Mouse (Mus musculus) cerebellum, adult 2 months (tissue): Measurements from ENCODE around the gene Fam174b. TPM values are rescaled to one million over a fixed set of nuclear protein-coding genes. Genes with fewer than 3 reads are reported as not detected.
A peak's percentile ranks its signal among the peaks of the same experiment; 100 is the strongest.

Source experiments
- DNase-seq, 2 experiments: peaks; one replicate each; pipeline ENCODE4 v3.0.0; 2021
- H3K27ac ChIP-seq: fragments of 200-500 bp; 2 replicates; pipeline ENCODE4 v1.5.1; 2012; ENCODE audit warnings: low read length, control low read depth, inconsistent platforms; ENCODE audit not compliant: insufficient read depth
- H3K27me3 ChIP-seq: fragments of 200-500 bp; 2 replicates; pipeline ENCODE4 v1.6.1; 2012; ENCODE audit warnings: inconsistent platforms, mild to moderate bottlenecking, low read length, moderate library complexity; ENCODE audit not compliant: control insufficient read depth, insufficient read depth
- H3K4me1 ChIP-seq: fragments of 200-500 bp; 2 replicates; pipeline ENCODE4 v1.6.1; 2011; ENCODE audit warnings: low read length; ENCODE audit not compliant: control insufficient read depth, insufficient read depth
- H3K4me3 ChIP-seq: fragments of 200-500 bp; replicated peaks from 2 replicates; pipeline ENCODE3; 2011; ENCODE audit warnings: mild to moderate bottlenecking, low read depth, low read length, control low read depth; ENCODE audit not compliant: insufficient read depth
- CTCF ChIP-seq: fragments of 200-500 bp; IDR thresholded peaks from 2 replicates; pipeline ENCODE4 v1.5.1; 2011; ENCODE audit warnings: low read depth, mild to moderate bottlenecking, control low read depth, low read length, moderate library complexity, borderline replicate concordance; ENCODE audit not compliant: insufficient read depth
- POLR2A ChIP-seq: fragments of 200-500 bp; IDR thresholded peaks from 2 replicates; pipeline ENCODE4 v1.6.1; 2011; ENCODE audit warnings: low read length, control low read depth, borderline replicate concordance; ENCODE audit not compliant: insufficient read depth
- WGBS: fragments of 180-500 bp; shearing (Covaris S2); methylation state at CpG from one replicate; pipeline ENCODE4 v1.1.7; 2018; 5-methylcytosine and 5-hydroxymethylcytosine counted together
- polyA plus RNA-seq: library from polyadenylated mRNA; depleted of rRNA; stranded (reverse); fragments of >200 nt; gene quantifications from 2 replicates; pipeline ENCODE4 v1.2.3, GENCODE M21; 2012

Fam174b gene
- polyA plus RNA-seq, 1 experiment, result 25.1 TPM

DNA sequence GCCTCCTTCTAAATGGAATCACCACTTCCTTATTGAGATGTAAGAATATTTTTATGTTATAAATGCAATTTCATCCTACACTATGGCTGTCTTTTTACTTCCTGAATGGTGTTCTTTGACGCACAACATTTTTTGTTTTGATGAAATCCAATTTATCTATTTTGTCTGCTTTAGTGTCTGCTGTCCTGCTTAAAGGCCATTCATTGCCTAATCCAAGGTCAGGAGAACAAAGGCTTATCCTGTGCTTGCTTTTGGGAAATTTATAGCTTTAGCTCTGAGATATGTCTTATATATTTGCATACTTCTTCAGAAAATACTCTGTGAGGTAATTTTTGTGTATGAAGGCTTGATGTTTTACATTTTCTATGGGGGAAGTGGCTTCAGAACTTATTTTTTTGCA is 13.5 kb downstream of the Fam174b start:
- Histone ChIP-seq H3K27me3 (no peaks in the 10 kb centered on the region), H3K4me3 (no peak overlapping the region), H3K27ac (no peak overlapping the region), H3K4me1 (no peaks in the 10 kb centered on the region)
- no peak for TF ChIP-seq CTCF
- TF ChIP-seq POLR2A, result no peak
- 85% methylated on average over 1 of the region's 1 CpGs for WGBS
- DNase-seq, result no peak

DNA sequence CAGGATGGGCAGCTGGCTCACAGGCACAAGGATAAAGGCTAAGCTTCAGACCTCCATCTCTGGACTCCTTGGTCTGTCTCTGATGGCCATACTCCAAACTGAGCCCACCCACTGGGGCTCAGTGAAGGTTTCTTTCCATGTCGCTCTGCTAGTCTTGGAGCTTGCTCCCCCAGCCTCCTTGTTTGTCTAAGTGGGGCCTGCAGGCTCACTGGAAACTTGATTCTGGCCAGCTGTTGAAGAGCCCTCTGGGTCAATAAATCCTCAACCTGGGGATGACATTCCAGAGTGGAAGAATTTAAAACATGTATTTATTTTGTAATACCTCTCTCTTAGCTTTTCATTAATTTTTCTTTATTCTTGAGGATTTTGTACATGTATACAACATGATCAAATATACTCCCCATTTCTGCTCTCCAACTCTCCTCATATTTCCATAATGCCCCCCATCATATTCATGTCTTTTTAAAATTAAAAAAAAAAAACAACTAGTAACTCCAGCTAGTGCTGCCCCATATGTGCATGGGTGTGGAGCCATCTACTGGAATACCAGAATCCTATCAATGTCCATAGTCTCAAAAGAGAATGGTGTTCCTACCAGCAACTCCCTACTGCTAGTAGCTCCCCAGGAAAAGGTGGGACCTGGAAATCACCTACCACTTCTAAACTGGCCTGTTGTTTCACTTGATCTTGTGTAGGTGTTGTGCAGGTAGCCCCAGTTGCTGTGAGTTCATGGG is 15.4 kb downstream of the Fam174b start:
- Histone ChIP-seq H3K4me3 (no peak overlapping the region), H3K27me3 (no peaks in the 10 kb centered on the region), H3K27ac (no peak overlapping the region), H3K4me1 (no peaks in the 10 kb centered on the region)
- TF ChIP-seq POLR2A (no peak), CTCF (no peak)
- no peak for DNase-seq
- WGBS, result 77% methylated on average over 1 of the region's 1 CpGs

DNA sequence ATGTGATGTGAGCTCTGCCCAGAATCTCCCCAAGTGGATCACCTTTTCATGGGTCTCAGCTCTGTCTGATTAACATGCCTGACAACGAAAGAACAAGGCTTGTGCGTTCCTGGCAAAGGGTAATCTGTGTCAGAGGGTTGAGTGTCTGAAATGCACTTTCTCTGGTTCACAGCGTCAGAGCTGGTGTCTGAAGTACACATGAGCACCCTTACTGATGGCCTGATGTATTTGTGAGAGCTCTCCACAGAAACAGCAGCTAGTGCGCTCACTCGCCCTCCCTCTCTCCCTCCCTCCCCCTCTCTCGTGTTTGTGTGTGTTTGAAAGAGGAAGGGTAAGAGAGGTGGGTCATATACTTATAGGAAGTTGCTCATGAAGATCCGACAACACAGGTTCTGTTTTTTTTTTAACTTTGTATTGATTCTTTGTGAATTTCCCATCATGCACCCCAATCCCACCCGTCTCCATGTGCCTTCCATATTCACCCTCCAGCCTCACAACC is 21.6 kb downstream of the Fam174b start:
- H3K4me1 ChIP-seq, result no peaks in the 10 kb centered on the region
- WGBS, result 85% methylated on average over 8 of the region's 8 CpGs
- TF ChIP-seq POLR2A, result no peak
- no peak for TF ChIP-seq CTCF
- H3K27me3 ChIP-seq, result no peaks in the 10 kb centered on the region
- H3K27ac ChIP-seq, result no peak overlapping the region
- H3K4me3 ChIP-seq, result no peak overlapping the region
- no peak for DNase-seq

DNA sequence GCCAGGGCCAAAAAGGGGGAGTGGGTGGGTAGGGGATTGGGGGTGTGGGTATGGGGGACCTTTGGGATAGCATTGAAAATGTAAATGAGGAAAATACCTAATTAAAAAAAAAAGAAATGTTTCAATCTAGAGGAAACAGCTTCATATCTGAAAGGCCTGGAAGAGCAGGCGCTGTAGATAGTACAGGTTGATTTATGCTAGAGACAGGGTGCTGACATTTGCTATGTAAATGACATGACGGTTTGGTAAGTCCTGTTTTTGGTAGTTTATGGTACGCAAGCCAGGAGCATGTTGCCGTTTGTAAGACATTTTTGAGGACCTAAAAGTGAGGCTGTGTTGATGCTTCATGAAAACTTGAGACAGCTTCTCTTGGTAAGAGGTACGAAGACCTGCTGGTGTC is 24.6 kb downstream of the Fam174b start:
- no peak for DNase-seq
- Histone ChIP-seq H3K27me3 (no peaks in the 10 kb centered on the region), H3K4me1 (no peaks in the 10 kb centered on the region), H3K27ac (no peak overlapping the region), H3K4me3 (no peak overlapping the region)
- WGBS, result 97% methylated on average over 5 of the region's 5 CpGs
- no peak for TF ChIP-seq CTCF
- TF ChIP-seq POLR2A, result no peak

DNA sequence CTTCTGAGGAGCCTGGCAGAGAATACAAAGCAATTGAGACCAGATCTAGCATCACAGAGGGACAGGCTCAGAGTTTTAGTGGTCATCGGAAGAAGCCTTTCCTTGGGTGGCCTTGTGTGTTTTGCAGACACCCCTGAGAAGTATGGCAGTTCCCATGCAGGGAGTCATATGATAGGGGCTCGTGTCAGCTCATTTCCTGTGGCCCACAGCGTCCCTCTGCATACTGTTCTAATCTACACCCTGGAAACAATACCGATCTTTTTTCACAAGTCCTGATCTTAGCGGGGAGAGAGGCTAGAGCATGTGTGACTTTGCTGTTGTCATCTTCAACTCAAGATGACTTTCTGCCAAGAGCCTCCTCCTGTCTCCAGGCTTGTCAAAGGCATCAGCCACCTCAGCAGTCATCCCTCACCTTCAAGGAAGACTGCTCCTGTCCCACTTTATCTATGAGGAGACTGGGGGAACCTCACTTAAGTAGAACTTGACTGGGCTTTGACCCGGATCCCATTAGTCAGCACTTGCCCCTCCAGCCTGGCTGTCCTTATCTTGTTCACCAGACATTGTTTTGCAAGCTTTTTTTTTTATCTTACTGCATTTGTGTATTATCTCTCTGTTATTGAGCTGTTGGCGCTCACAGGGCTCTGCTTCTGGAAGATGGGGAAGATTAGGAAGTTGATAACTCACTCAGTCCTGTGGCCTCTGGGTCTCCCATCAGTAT is 25.2 kb downstream of the Fam174b start:
- whole genome bisulfite sequencing, result 77% methylated on average over 7 of the region's 7 CpGs
- no peaks in the 10 kb centered on the region for H3K4me1 ChIP-seq
- H3K27me3 ChIP-seq, result no peaks in the 10 kb centered on the region
- no peak overlapping the region for H3K27ac ChIP-seq
- no peak for DNase-seq
- TF ChIP-seq CTCF (no peak), POLR2A (no peak)
- no peak overlapping the region for H3K4me3 ChIP-seq

DNA sequence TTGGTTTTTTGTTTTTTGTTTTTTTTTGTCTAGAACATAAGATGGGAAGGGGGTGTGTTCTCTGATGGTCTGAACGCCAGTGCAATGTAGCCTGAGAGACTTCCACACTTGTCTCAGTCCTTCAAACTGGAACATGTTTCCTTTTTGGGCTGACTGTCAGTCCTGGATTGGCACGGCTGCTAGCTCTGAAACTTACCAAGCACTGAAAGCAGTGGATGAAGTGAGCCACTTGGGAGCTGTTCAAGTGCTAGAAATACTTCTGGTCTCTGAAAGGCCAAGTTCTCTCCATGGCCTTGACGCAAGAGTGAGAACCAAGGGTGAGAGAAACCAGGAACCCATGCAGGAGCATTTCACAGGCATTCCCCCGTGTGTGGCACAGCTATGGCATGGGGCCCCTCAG is 29.1 kb downstream of the Fam174b start:
- H3K4me1 ChIP-seq, result no peaks in the 10 kb centered on the region
- no peak overlapping the region for H3K4me3 ChIP-seq
- no peaks in the 10 kb centered on the region for H3K27me3 ChIP-seq
- 95% methylated on average over 4 of the region's 4 CpGs for WGBS
- TF ChIP-seq CTCF (no peak), POLR2A (no peak)
- DNase-seq, result no peak
- H3K27ac ChIP-seq, result no peak overlapping the region

DNA sequence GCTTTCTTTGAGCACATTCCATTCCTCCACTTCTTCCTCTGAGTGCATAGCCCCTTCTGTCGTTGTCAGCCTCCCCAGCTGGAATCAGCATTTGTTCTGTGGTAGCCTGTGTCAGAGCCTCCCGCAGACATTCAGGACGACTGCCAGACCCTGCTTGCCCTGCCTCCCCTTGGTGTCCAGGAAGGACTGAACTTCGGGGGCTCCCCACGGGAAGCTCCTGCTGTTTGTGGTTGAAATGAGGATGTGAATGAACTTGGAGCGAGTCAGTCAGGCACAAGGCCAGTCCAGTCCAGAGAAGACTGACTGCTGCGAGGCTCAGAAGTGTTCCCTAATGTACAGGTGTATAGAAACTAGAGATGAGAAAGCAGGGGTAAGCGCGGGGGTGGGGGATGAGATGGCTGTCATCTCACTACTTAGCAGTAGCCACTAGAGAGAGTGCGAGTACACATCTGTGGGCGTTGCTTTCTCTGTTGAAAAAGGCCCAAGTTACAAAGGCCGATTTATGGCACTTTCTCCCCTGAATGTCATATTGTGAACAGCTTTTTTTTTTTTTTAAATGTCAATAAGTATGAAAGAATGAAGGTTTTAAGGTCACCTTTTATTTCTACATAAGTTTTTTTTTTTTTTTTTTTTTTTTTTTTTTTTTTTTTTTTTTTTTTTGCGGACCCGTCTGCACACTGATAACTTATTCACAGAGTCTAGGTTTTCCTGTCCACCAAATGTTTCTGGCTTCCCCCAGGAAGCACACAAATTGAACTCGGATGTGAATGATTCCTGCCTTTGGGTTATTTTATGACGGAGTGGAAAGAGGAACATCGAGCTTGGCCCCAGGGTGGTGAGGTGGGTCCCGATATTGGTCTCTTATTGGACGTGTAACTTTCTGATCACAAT is 31.5 kb downstream of the Fam174b start:
- no peaks in the 10 kb centered on the region for H3K27me3 ChIP-seq
- no peak overlapping the region for H3K27ac ChIP-seq
- H3K4me3 ChIP-seq, result no peak overlapping the region
- no peak for TF ChIP-seq POLR2A
- TF ChIP-seq CTCF, result no peak
- WGBS, result 16% methylated on average over 19 of the region's 19 CpGs
- no peaks in the 10 kb centered on the region for H3K4me1 ChIP-seq
- DNase-seq, result peak; percentile 18 to 30
